Mouse (Mus musculus) kidney, embryonic 16.5 days (tissue): Measurements from ENCODE around the gene Bcl6. TPM values are rescaled to one million over a fixed set of nuclear protein-coding genes. Genes with fewer than 3 reads are reported as not detected.

ENCODE experiments used
- ATAC-seq: fragments of 200-750 bp; cut with Nextera tagmentation; 2 replicates; pipeline ENCODE4 v1.8.0; 2017; ENCODE audit warnings: moderate TSS enrichment; ENCODE audit not compliant: low FRiP score, low TSS enrichment
- H3K27ac ChIP-seq: fragments of 300-500 bp; sonication (generic); 2 replicates; pipeline ENCODE4 v1.5.1; 2014; ENCODE audit warnings: low read length
- H3K27me3 ChIP-seq: fragments of 300-500 bp; sonication (generic); 2 replicates; pipeline ENCODE4 v1.6.1; 2014; ENCODE audit warnings: low read length, control low read depth, mixed read lengths; ENCODE audit not compliant: insufficient read depth
- H3K36me3 ChIP-seq: fragments of 300-500 bp; sonication (generic); 2 replicates; pipeline ENCODE4 v1.6.1; 2014; ENCODE audit warnings: low read length, control low read depth, mixed read lengths; ENCODE audit not compliant: insufficient read depth
- H3K4me1 ChIP-seq: fragments of 300-500 bp; sonication (generic); 2 replicates; pipeline ENCODE4 v1.6.1; 2014; ENCODE audit warnings: low read length, control low read depth, mixed read lengths; ENCODE audit not compliant: insufficient read depth
- H3K4me2 ChIP-seq: fragments of 300-500 bp; sonication (generic); replicated peaks from 2 replicates; pipeline ENCODE4 v1.6.1; 2014; ENCODE audit warnings: low read depth, low read length
- H3K4me3 ChIP-seq: fragments of 300-500 bp; sonication (generic); 2 replicates; pipeline ENCODE4 v1.5.1; 2014; ENCODE audit warnings: mild to moderate bottlenecking, low read length
- H3K9ac ChIP-seq: fragments of 300-500 bp; sonication (generic); replicated peaks from 2 replicates; pipeline ENCODE4 v1.6.1; 2014; ENCODE audit warnings: low read length
- H3K9me3 ChIP-seq: fragments of 300-500 bp; sonication (generic); 2 replicates; pipeline ENCODE4 v1.6.1; 2016; ENCODE audit warnings: low read length, control low read depth
- WGBS: fragments of 180-500 bp; shearing (Covaris S2); extraction: QIAGEN DNeasy Blood & Tissue Kit; methylation state at CpG from one replicate; pipeline ENCODE4 v1.1.7; 2014; 5-methylcytosine and 5-hydroxymethylcytosine counted together
- polyA plus RNA-seq: library from polyadenylated mRNA; unstranded; fragments of >200 nt; fragmentation: Nextera tagmentation; extraction: Ambion mirVana; gene quantifications from 2 replicates; pipeline ENCODE4 v1.2.1, GENCODE M21; 2015

Gene Bcl6
- polyA plus RNA-seq, 1 experiment from 2014 or later = 0.94 TPM

DNA sequence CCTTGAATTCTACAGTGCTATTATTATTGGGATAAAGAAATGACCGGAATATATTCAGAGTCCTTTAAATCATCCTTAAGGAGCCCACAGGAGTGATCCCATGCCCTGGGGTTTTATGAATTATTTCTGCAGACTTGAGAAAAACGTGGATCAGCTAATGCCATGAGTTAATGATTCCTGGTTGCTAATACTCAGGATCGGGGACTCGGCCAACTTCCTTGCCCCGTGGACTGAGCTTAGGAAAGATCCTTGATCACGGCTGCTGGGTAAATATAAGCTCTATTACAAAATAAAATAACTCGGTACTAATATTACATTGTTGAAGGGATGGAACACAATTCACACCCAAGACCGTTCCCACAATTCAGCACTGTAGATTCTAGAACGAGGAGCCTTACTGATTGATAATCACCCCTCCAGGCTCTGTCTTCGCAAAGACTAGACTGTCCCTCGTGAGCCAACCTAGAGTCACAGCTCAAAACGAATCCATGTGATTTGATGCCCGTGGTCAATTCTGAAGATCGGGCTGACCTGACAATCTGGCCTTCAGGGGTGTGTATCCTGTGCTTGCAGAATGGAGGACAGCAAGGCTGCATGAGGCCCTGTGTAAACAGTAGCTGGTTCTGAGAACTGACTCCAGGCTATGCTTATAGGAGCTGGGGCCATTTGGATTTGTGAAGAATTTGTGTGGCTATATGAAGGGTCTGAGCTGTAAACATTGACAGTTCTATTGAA lies 3.4 kb upstream of the Bcl6 start:
- 83% methylated on average over 14 of the region's 14 CpGs for WGBS
- Histone ChIP-seq H3K9me3 (no peaks in the 10 kb centered on the region), H3K4me1 (peaks cover 24% of the 10 kb centered on the region), H3K4me2 (no peak overlapping the region), H3K4me3 (no peak overlapping the region), H3K36me3 (no peaks in the 10 kb centered on the region), H3K27me3 (no peaks in the 10 kb centered on the region), H3K9ac (no peak overlapping the region), H3K27ac (no peak overlapping the region)
- ATAC-seq = no peak

GRCm38 (mm10) chr16:23991170-23991569 lies 2.5 kb upstream of the Bcl6 start:
- Histone ChIP-seq H3K9ac (no peak overlapping the region), H3K9me3 (no peaks in the 10 kb centered on the region), H3K27me3 (no peaks in the 10 kb centered on the region), H3K4me1 (peaks cover 29% of the 10 kb centered on the region), H3K4me3 (no peak overlapping the region), H3K4me2 (no peak overlapping the region), H3K27ac (no peak overlapping the region), H3K36me3 (no peaks in the 10 kb centered on the region)
- 5% methylated on average over 4 of the region's 4 CpGs for WGBS
- ATAC-seq = no peak

- ATAC-seq = no peak
- 55% methylated on average over 11 of the region's 11 CpGs for WGBS
- H3K4me1 ChIP-seq = peaks cover 34% of the 10 kb centered on the region
- no peaks in the 10 kb centered on the region for H3K36me3 ChIP-seq
- H3K9me3 ChIP-seq = no peaks in the 10 kb centered on the region
- H3K4me3 ChIP-seq = peak overlapping the region; percentile 77
- H3K9ac ChIP-seq = peak overlapping the region; percentile 93
- H3K27ac ChIP-seq = no peak overlapping the region
- no peaks in the 10 kb centered on the region for H3K27me3 ChIP-seq
- H3K4me2 ChIP-seq = peak overlapping the region; percentile 99
Measured at GRCm38 (mm10) chr16:23990161-23990970, 1.7 kb upstream of the Bcl6 start.

- peak overlapping the region; percentile 99 for H3K4me2 ChIP-seq
Measured at GRCm38 (mm10) chr16:23989209-23990160, 833 bp upstream of the Bcl6 start.

DNA sequence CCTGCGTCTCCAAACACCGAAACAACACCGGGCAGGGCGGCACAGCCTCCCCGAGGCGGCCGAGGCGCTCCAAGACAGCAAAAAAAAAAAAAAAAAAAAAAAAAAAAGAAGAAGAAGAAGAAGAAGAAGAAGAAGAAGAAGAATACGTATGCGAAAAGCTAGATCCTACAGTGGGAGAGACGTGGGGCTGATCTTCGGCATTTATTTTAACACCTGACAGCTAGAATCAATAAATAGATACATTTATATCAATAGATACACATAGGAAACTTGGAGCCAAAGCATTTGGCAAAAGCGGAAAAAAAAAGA lies 541 bp downstream of the Bcl6 start:
- peaks cover 45% of the 10 kb centered on the region for H3K4me1 ChIP-seq
- ATAC-seq = no peak
- H3K27ac ChIP-seq = peak overlapping the region; percentile 99
- H3K9me3 ChIP-seq = no peaks in the 10 kb centered on the region
- H3K4me2 ChIP-seq = peak overlapping the region; percentile 99
- WGBS = under 1% methylated on average over 13 of the region's 13 CpGs
- H3K27me3 ChIP-seq = no peaks in the 10 kb centered on the region
- peak overlapping the region; percentile 93 for H3K9ac ChIP-seq
- H3K4me3 ChIP-seq = peak overlapping the region; percentile 77
- no peaks in the 10 kb centered on the region for H3K36me3 ChIP-seq

More at GRCm38 (mm10) chr16:23989209-23990160, 833 bp upstream of the Bcl6 start:
- WGBS = 8% methylated on average over 25 of the region's 25 CpGs
- no peaks in the 10 kb centered on the region for H3K9me3 ChIP-seq
- no peaks in the 10 kb centered on the region for H3K27me3 ChIP-seq
- no peak for ATAC-seq
- peak overlapping the region; percentile 93 for H3K9ac ChIP-seq
- H3K27ac ChIP-seq = peak overlapping the region; percentile 99
- no peaks in the 10 kb centered on the region for H3K36me3 ChIP-seq
- H3K4me1 ChIP-seq = peaks cover 43% of the 10 kb centered on the region
- peak overlapping the region; percentile 77 for H3K4me3 ChIP-seq

- H3K9me3 ChIP-seq = no peaks in the 10 kb centered on the region
- H3K9ac ChIP-seq = peak overlapping the region; percentile 93
- H3K4me1 ChIP-seq = peaks cover 48% of the 10 kb centered on the region
- under 1% methylated on average over 62 of the region's 64 CpGs for WGBS
- peak overlapping the region; percentile 77 for H3K4me3 ChIP-seq
- no peaks in the 10 kb centered on the region for H3K36me3 ChIP-seq
- H3K27ac ChIP-seq = peak overlapping the region; percentile 99
- H3K27me3 ChIP-seq = no peaks in the 10 kb centered on the region
- H3K4me2 ChIP-seq = peak overlapping the region; percentile 99
- ATAC-seq = no peak
Measured at GRCm38 (mm10) chr16:23987341-23988156, 1.1 kb downstream of the Bcl6 start.

DNA sequence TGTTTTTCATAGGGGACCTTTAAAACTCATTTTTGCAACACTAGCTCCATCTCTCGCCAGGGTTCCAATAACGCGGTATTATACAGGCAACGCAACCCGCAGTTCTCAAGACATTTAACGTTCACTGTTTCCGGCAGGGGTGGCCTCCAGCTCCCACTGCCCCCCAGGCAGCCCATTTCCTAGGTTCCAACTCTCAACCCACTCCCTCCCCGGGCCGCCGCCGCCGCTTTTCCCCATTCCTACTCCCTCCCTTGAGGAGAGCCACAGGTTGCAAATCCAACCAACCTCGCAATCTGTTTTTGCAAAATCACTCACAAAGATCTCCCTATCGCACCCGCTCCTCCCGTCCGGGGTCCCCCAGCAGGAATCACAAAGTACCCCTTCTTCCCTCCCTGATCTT lies 1.8 kb downstream of the Bcl6 start:
- no peak for ATAC-seq
- H3K27ac ChIP-seq = 0 out of 2 replicates have a peak overlapping the region, but pooled peaks have one; percentile 0
- no peaks in the 10 kb centered on the region for H3K27me3 ChIP-seq
- H3K36me3 ChIP-seq = no peaks in the 10 kb centered on the region
- peak overlapping the region; percentile 77 for H3K4me3 ChIP-seq
- peaks cover 51% of the 10 kb centered on the region for H3K4me1 ChIP-seq
- H3K4me2 ChIP-seq = peak overlapping the region; percentile 99
- H3K9ac ChIP-seq = peak overlapping the region; percentile 93
- no peaks in the 10 kb centered on the region for H3K9me3 ChIP-seq
- WGBS = under 1% methylated on average over 17 of the region's 17 CpGs

DNA sequence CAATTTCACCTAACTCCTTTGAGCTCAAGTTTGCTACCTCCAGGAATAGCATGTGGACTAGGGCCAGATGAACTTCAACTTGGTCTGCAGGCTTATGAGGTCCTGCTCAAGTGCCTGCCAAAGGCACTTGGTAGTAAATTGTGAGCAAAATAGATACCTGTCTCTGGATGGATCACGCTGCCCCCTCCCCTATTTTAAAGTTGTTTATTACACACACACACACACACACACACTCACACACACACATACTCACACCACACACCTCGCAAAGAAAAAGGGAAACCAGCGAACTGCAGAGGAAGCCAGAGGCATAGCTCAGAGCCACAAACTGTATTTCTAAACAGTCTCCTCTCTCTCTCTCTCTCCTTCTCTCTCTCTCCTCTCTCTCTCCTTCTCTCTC lies 2.5 kb downstream of the Bcl6 start:
- H3K4me3 ChIP-seq = peak overlapping the region; percentile 77; the same call in 1 of the 2 replicates
- WGBS = 11% methylated on average over 3 of the region's 3 CpGs
- H3K27me3 ChIP-seq = no peaks in the 10 kb centered on the region
- H3K4me2 ChIP-seq = peak overlapping the region; percentile 99
- ATAC-seq = no peak
- no peaks in the 10 kb centered on the region for H3K9me3 ChIP-seq
- H3K27ac ChIP-seq = no peak overlapping the region
- H3K9ac ChIP-seq = no peak overlapping the region
- H3K36me3 ChIP-seq = no peaks in the 10 kb centered on the region
- H3K4me1 ChIP-seq = peaks cover 55% of the 10 kb centered on the region

GRCm38 (mm10) chr16:23985467-23985861 lies 3.2 kb downstream of the Bcl6 start:
- Histone ChIP-seq H3K9me3 (no peaks in the 10 kb centered on the region), H3K9ac (no peak overlapping the region), H3K4me2 (peak overlapping the region; percentile 99), H3K36me3 (no peaks in the 10 kb centered on the region), H3K27ac (no peak overlapping the region), H3K4me3 (peak overlapping the region; percentile 56; the same call in 1 of the 2 replicates), H3K27me3 (peaks cover 5% of the 10 kb centered on the region), H3K4me1 (peaks cover 56% of the 10 kb centered on the region)
- no peak for ATAC-seq
- WGBS = 5% methylated on average over 6 of the region's 6 CpGs
